Mouse (Mus musculus) CD8-positive naive resting alpha-beta T cell, adult 2 months (primary cell): ENCODE data around the gene Ccser2.
A peak's percentile ranks its signal among the peaks of the same experiment; 100 is the strongest.

Experiments
- DNase-seq, 2 experiments: peaks; one replicate each; pipeline ENCODE4 v3.0.0; 2022; ENCODE audit warnings: low read depth in 2 of 2, low spot score in 2 of 2

The Ccser2 gene

GRCm38 (mm10) chr14:36942716-36943115 is 25.9 kb downstream of the Ccser2 start:
- no peak for DNase-seq

DNA sequence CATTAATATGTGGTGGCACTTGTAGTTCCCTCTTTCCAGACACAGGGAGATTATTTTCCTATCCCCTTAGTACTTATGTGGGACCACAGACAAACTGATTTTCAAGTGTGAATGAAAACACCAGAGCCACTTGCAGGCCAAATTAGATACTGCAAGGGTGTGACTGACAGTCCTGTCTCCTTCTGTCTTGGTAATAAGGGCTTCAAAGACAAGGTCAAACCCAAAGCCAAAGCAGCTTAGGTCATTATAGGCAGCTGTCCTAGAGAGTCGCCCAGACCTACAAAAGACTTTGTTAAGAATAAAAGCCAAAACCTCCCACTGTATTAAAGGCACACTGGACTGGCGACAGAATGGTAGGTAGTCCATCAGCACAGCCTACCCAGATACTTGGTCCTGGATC is 30.6 kb downstream of the Ccser2 start:
- no peak for DNase-seq

GRCm38 (mm10) chr14:36937080-36937878 is 31.3 kb downstream of the Ccser2 start:
- peak; percentile 16 to 36 for DNase-seq

DNA sequence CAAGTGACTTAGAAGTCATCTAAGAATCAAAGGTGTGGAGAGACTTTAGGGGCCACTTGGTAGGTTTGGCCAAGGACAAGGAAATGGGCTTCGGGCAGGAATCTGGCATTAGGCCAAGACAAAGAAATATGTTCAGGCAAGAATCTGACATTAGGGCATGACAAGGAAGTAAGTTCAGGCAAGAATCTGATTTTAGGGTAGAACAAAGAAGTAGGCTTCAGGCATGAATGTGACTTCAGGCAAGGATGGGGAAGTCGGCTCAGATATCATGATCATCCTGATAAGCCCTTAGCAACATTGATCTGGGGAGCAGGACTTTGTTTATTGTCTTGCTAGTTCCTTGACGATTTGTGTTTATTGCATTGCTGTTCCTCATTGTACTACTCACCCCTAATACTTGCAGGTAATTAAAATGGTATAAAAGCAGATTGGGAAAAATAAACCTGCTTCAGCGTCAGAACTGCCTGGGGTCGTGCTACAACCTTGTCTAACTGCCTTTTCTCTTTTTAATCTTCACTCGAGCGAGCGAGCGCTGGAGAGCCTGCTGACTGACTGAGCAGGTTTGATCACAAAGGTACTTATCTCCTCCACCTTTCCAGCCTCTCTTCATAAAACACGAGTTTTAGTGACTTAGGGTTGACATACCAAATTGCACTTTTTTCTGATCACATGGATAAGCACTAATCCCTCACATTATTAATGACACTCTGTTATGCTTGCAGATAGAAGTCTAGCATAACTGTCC is 35.8 kb downstream of the Ccser2 start:
- DNase-seq: no peak

DNA sequence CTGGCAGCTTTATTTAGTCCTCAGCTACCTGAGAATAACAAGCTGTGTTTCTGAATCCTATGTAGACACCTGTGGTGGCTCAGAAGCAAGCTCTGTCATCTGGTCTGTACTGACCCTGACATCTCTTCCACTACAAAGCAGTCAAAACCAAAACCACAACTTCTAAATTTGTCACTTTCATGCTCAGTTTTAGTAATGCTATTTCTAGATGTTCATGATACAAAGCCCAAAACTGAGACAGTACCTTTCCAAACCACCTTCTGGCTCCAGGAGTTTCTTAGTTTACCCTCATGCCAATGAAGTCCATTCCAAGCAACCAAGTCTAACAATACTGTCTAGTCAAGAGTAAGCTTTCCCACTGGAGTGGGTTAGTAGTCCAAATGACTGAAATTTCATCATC is 36.5 kb downstream of the Ccser2 start:
- no peak for DNase-seq

DNA sequence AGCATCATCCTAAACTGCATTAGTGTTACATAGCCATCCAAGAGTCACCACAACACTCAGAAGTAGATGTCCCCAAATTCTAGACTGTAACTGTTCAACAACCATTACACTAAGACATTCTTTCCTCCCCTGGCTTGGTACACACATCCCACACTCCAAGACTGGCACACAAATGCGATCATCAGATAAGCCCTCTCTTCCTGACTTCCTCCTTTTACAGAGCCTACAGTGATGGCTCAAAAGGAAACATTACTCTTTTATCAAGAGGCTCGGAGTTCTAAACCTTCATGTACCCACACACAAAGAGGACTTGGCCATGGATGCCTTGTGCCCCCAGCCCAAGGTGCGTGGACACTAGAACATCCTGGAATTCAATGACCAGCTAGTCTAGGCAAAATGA is 45.2 kb downstream of the Ccser2 start:
- no peak for DNase-seq

DNA sequence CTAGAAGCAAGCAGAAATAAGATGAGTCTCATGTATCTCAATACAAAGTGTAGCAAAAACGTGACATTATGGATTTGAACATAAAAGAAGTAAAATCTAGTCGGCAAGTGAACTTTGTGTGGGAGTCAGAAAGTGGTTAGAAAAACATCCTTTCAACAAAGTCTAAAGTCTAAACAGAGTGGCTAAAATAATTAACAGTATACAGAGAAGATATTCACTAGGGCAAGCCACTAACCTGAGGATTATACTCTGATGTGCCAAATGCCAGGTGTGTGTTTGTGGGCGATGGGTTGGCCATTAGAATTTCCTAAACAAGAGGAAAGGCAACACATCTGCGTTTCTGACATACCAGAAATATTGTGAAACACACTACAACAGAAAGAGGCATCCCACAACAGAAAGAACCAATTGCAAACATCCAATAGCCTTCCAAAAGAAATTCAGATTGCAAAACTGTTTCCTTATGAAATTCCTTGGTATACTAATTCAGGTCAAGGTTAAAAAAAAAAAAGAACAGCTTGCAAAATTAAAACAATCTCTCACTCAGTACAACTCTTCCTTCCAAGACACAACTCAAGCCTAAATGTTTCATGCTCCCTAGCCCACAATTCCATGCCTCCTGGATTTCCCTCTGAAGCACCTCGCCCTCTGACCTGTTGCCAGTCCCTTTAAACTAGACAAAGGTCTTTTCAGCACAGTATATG is 47.1 kb downstream of the Ccser2 start:
- DNase-seq: no peak

DNA sequence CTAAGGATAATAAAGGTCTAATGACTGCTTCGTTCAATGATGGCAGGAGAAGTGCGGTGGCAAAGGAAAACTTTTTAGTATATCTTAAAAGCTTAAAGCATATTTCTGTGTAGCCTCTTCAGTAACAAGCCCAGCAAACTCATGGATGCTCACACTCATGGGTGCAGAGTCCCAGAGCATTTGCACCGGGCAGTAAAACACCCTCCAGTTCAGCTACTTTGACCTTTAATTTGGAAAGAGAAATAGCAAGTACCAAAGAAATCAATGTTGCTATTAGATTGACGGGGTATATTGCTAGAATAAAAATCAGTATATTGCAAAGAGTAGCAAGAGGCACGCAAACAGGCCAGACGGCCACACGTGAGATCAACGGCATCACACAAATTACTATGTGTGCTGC is 48.7 kb downstream of the Ccser2 start:
- DNase-seq: no peak

GRCm38 (mm10) chr14:36919146-36919545 is 49.4 kb downstream of the Ccser2 start:
- no peak for DNase-seq

DNA sequence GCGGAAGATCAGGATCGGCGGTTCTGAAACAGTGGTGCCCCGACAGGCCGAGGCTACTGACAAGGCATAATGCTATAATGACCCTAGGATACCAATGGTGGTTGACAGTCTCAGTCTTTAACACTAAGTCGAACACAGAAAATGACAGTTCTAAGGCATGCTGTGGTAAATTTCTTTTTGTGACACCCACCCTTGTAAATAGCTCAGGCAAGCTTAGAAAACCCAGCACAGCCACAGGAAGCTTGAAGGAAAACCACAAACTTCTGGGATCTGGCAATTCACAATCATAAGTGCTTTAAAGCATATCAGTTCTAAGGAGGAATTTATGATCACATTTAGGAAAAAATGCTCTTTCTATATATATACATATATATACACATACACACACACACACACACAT is 53.4 kb downstream of the Ccser2 start:
- no peak for DNase-seq

DNA sequence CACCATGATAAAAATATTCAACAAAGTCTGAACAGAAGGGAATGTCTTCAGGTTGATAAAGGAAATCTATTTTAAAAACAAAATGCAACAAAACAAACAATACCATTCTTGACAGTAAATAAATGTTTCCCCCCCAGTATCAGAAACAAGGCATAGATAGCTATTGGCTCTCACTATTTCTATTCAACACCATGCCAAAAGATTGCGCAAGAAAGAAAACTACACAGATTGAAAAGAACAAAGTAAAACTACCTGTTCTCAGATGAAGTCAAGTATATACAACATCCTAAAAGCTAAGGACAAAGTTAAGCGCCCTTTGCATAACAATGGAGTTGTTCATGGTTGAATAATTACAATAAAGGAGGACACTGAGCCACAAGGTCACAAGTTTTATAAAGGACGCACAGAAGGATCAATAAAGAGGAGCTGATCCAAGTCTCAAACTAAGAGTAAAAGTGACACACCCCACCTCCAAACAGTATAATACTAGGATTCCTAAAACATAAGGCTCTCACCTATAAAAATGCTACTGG is 54.0 kb downstream of the Ccser2 start:
- no peak for DNase-seq

DNA sequence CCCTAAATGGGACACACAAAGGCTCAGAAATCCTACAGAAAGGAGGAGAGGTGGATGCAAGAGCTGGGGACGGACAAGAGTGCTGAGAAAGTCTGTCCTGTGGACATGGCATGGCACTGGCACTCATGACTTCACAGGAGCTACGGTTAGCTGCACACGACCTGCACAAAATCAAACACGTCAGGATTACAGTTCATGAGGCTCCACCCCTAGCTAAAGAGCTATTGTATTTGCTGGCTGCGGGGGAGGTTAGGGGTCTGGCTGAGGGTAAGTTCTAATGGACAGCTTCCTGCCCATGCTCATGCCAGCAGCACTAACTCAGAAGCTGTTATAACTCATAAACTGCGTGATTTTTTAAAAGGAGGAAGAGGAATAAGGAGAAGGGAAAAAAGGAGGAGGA is 56.8 kb downstream of the Ccser2 start:
- DNase-seq: no peak

- DNase-seq: no peak
Observed at GRCm38 (mm10) chr14:36905809-36906522, 62.6 kb downstream of the Ccser2 start.

DNA sequence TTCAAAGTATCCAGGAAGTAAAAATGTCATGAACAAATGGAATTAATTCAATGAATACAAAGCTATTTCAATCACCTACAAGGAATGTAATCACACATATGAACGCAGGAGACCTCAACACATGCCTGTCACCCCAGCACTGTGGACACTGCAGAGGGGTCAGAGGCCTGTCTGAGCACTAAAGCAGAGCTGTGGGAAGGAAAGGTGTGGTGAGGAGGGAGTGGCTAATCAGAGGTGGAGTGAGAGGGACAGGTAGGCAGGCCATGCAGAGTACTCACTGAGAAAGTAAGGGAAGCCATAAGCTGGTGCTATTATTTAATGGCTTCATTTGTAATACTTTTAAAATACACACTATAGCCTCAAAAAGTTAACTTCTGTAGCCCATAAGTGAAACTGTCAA is 64.4 kb downstream of the Ccser2 start:
- DNase-seq: no peak

DNA sequence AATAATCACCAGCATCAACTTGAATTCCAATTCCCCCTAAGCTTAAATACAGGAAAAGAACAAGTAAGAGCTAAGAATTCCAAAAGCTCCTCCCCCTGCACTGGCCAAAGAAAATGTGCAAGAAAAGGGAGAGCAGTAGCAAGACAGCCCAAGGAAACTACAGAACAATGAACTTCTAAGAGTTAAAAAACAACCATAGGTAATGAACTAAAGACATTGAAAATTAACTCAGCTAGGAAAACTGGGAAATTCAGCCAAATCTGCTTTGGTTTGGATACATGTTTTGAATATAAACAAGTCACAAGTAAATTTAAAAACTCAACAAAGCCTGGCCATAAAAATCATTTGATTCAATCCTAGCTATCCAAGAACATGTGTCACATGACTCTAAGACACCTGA is 67.7 kb downstream of the Ccser2 start:
- no peak for DNase-seq

DNA sequence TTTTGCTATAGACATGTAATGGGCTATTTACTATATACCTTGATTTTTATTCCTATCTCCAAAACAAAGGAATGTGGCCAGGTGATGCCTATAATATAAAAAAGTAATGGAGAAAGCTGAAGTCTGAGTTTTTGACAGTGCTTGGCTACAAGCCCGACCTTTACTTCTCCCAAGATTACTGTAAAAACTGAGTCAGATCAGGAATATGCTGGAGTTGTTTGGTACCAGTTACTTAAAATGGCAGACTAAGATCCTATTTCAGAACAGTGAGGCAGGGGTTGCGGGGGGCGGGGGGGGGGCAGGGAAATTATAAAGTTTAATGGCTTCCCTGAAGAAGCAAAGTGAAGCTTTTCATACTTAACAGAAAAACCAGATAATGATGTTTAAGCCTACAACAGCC is 73.9 kb downstream of the Ccser2 start:
- no peak for DNase-seq

- no peak for DNase-seq
Observed at GRCm38 (mm10) chr14:36892762-36893358, 75.7 kb downstream of the Ccser2 start.

DNA sequence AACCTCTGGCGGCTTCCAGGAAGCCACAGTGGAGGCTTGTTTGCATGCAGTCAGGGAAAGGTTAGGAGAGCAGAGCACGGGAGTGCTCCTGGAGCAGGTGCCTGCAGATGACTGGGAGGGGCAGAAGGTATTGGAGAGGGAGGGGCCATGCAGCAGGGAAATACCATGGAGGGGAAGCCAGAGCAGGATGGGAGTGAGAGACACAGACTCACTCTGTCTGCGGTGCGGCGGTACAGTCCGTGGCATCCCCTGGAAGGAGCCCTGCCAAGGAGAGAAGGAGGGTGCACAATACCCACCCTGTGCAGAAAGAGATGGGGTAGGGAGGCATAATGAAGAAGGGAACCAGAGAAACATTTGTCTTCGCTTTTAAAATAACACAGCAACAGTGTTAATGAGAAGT is 78.4 kb downstream of the Ccser2 start:
- no peak for DNase-seq

DNA sequence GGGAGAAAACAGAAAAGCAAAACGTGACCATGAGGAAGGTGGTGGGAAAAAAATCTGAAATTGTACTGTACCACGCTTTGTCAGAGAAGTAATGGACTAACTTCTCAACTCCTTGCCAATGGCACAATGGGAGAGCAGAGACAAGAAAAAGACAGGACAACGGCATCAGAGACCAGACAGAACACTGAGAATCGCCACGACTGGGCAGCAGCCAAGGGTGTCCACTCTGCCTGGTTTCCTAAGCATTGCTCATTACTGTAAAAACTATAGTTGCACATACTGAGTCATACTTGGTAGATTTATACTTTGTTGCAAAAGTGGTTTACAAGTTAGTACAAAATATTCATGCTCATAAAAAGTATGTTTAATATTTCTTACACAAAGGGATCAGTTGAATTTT is 82.9 kb downstream of the Ccser2 start:
- DNase-seq: no peak

DNA sequence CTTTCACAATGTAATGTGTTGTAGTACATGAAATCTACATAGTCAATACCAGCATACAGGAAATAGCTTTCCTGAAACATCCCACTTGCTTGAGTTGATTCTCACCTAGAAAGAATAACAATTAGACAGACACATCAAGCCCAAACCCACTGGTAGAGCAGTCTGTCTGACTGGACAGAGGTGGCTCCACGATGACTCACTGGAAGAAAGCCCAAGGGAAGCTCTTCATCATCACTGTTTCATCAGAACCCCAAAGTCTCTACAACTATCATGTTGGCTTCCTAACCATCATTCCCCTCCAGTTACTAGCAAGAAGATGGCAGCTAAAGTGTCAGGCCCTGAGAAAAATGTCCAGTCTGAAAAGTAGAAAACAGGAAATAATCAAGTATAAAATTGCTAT is 83.5 kb downstream of the Ccser2 start:
- no peak for DNase-seq

GRCm38 (mm10) chr14:36883576-36883975 is 85.0 kb downstream of the Ccser2 start:
- DNase-seq: no peak
